Mouse (Mus musculus): Measurements from ENCODE around the gene Wdr20. TPM values are rescaled to one million over a fixed set of nuclear protein-coding genes. Genes with fewer than 3 reads are reported as not detected.
"Not testable (repeated sequence)": the region's sequence is repeated elsewhere in the genome, so short reads cannot be mapped to it uniquely, and the experiment has no call there.

The Wdr20 gene
- polyA plus RNA-seq, 1 experiment, result 22.8 TPM

DNA sequence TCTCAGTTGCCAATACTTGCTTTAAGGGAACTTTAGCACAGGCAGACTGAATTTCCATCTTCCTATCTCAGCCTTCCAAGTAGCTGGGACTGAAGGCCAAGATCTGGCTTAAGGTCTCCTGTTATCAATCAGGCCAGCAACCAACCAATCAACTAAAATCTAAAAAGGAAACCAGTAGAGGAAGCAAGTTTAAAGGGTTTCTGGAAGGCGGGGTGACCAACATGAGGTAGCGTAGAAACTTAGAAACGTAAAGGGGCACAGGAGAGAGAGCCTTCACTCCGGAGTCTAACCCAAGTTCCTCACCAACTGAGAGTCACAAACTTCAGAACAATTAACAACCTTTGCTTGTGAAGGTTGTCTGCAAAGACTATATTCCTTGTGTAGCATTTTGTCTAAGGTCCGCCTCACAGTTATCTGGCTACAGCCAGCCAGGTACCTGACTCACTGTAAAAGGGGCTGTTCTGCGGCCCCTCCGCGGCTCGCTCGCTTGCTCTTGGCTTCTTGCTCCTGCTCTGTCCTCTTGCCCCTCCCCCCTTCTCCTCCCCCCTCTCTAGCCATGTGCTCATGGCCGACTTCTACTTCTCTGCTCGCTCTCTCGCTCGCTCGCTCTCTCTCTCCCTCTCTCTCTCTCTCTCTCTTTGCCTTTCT lies 39.1 kb upstream of the Wdr20 start:
- TF ChIP-seq CTCF (IDR thresholded peaks at IDR 0.05; ENCODE audit: borderline replicate concordance, insufficient read depth, low read length), result no peak
- TF ChIP-seq POLR2A (IDR thresholded peaks at IDR 0.05; ENCODE audit: low read depth, low read length), result no peak
- no peak overlapping the region for H3K4me3 ChIP-seq (ENCODE audit: insufficient read depth, low read length)
- H3K27ac ChIP-seq (ENCODE audit: insufficient read depth, low read length), result no peak overlapping the region
- peaks cover 18% of the 10 kb centered on the region for H3K4me1 ChIP-seq (ENCODE audit: control insufficient read depth, insufficient read depth, low read length)

DNA sequence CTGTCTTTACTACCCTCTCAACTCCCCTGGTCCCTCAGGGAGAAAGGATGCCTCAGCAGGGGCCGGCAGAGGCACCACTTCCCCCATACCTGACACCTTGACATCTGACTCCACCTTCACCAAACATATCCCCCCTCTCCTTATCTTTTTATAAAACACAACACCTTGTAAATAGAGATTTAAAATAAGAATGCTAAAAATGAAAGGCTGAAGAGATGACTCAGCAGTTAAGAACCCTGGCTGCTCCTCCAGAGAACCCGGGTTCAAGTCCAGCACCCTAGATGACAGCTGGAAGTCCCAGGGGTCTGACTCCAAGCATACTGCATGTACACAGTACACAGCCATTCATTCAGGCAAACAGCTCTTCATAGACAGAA lies 38.6 kb upstream of the Wdr20 start:
- Histone ChIP-seq H3K27ac (ENCODE audit: insufficient read depth, low read length) (no peak overlapping the region), H3K4me3 (ENCODE audit: insufficient read depth, low read length) (no peak overlapping the region), H3K4me1 (ENCODE audit: control insufficient read depth, insufficient read depth, low read length) (peaks cover 19% of the 10 kb centered on the region)
- TF ChIP-seq CTCF (IDR thresholded peaks at IDR 0.05; ENCODE audit: borderline replicate concordance, insufficient read depth, low read length), result no peak
- no peak for TF ChIP-seq POLR2A (IDR thresholded peaks at IDR 0.05; ENCODE audit: low read depth, low read length)

DNA sequence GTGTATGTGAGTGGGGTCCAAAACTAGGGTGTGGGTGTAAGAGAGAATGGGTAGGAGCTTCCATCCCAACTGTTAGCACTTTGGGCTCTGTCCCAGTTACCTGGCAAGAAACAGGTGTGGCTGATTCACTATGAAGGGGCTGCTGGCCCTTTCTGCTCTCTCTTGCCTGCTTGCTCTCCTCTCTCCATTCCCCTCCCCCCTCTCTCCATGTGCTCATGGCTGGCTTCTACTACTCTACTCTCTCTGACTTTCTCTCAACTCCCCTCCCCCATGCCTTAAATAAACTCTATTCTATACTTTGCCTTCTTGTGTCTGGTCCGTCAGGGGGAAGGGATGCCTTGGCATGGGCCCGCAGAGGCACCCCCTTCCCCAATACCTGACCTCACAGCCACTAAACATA lies 37.0 kb upstream of the Wdr20 start:
- TF ChIP-seq POLR2A (IDR thresholded peaks at IDR 0.05; ENCODE audit: low read depth, low read length) (no peak), CTCF (IDR thresholded peaks at IDR 0.05; ENCODE audit: borderline replicate concordance, insufficient read depth, low read length) (no peak)
- no peak overlapping the region for H3K4me3 ChIP-seq (ENCODE audit: insufficient read depth, low read length)
- H3K27ac ChIP-seq (ENCODE audit: insufficient read depth, low read length), result no peak overlapping the region
- peaks cover 17% of the 10 kb centered on the region for H3K4me1 ChIP-seq (ENCODE audit: control insufficient read depth, insufficient read depth, low read length)

DNA sequence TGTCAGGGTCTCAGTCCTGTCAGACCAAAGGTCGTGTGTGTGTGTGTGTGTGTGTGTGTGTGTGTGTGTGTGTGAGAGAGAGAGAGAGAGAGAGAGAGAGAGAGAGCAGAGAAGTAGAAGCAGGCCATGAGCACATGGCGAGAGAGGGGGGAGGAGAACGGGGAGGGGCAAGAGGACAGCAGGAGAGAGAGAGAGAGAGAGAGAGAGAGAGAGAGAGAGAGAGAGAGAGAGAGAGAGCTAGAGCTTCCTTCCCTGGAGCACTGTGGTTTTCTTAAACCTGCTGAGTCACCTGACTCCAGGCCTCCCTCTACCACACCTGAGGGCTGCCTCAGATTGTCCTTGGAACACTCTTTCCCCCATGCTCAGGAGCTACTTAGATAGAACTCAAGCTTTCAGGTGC lies 36.4 kb upstream of the Wdr20 start:
- not testable (repeated sequence) for H3K4me3 ChIP-seq (ENCODE audit: insufficient read depth, low read length); H3K27ac ChIP-seq (ENCODE audit: insufficient read depth, low read length)
- H3K4me1 ChIP-seq (ENCODE audit: control insufficient read depth, insufficient read depth, low read length), result peaks cover 17% of the 10 kb centered on the region

DNA sequence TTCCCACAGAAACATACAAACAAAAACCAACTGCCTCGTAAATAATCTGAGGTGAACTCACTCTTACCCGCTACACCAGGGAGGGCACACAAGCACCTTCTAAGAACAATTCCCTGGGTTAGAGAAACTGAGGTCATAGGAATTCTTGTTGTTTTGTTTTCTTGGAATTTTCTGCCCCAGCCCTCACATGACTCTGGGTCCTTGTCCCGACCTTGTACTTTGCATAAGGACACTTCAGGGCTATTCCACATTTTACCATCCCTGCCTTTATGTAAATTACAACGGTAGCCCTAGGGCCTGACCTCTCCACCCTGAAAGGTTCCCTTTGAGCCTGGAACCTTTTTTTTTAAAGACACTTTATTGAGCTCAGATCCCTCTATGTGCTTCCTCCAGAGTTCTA lies 35.2 kb upstream of the Wdr20 start, which contains the start of gene Hsp90aa1:
TSS of gene Hsp90aa1 (minus strand) at position 173 of the 400 bp plus-strand sequence.
- Histone ChIP-seq H3K4me1 (ENCODE audit: control insufficient read depth, insufficient read depth, low read length) (peaks cover 17% of the 10 kb centered on the region), H3K27ac (ENCODE audit: insufficient read depth, low read length) (peak within 1 kb of the TSS; percentile 22; the same call in 1 of the 2 replicates), H3K4me3 (ENCODE audit: insufficient read depth, low read length) (no peak within 1 kb of the TSS)
- no peak for TF ChIP-seq POLR2A (IDR thresholded peaks at IDR 0.05; ENCODE audit: low read depth, low read length)
- TF ChIP-seq CTCF (IDR thresholded peaks at IDR 0.05; ENCODE audit: borderline replicate concordance, insufficient read depth, low read length), result no peak

DNA sequence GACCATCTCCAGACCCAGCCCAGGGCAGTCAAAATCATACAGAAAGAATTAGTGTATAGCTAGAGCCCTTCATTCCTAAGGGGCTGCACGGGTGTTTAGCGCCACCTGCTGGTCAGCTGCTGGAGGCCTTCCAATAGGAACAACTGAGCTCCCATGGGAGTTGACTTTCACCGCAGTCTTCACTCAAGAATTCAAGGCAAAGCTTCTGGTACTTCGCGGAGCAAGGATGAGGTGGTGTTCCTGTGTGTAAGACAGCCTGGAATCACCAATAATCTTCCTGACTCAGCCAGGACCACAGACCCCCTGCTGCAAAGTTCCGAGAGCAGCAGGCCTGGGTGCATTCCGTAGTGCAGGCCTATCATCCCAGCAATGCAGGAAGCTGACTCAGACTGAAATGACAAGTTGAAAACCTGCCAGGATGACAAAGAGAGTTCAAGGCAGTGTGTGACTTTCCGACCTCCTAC lies 34.7 kb upstream of the Wdr20 start:
- peaks cover 17% of the 10 kb centered on the region for H3K4me1 ChIP-seq (ENCODE audit: control insufficient read depth, insufficient read depth, low read length)
- peak; percentile 75; the same call in 1 of the 2 replicates for TF ChIP-seq CTCF (IDR thresholded peaks at IDR 0.05; ENCODE audit: borderline replicate concordance, insufficient read depth, low read length)
- no peak for TF ChIP-seq POLR2A (IDR thresholded peaks at IDR 0.05; ENCODE audit: low read depth, low read length)
- H3K4me3 ChIP-seq (ENCODE audit: insufficient read depth, low read length), result no peak overlapping the region
- peak overlapping the region; percentile 14; the same call in 1 of the 2 replicates for H3K27ac ChIP-seq (ENCODE audit: insufficient read depth, low read length)

DNA sequence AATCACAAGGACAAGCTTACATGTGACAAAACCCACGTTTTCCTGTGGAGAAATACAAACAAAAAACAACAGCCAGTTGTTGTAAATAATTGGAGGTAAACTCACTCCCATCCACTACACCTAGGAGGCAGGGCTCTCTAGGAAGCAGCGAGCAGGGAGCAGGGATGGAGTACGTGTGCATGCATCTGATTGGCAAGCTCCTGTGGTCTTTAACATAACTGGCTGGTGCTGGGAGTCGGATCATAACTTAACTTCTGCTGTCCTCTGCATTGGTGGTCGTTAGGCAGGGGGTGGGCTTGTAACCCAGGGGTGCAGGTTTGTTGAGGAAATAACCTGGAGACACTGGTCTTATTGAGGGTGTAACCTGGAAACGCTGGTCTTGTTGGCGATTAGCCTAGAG lies 34.1 kb upstream of the Wdr20 start:
- TF ChIP-seq CTCF (IDR thresholded peaks at IDR 0.05; ENCODE audit: borderline replicate concordance, insufficient read depth, low read length) (no peak), POLR2A (IDR thresholded peaks at IDR 0.05; ENCODE audit: low read depth, low read length) (no peak)
- H3K4me3 ChIP-seq (ENCODE audit: insufficient read depth, low read length), result no peak overlapping the region
- H3K27ac ChIP-seq (ENCODE audit: insufficient read depth, low read length), result peak overlapping the region; percentile 14; the same call in 1 of the 2 replicates
- peaks cover 17% of the 10 kb centered on the region for H3K4me1 ChIP-seq (ENCODE audit: control insufficient read depth, insufficient read depth, low read length)

DNA sequence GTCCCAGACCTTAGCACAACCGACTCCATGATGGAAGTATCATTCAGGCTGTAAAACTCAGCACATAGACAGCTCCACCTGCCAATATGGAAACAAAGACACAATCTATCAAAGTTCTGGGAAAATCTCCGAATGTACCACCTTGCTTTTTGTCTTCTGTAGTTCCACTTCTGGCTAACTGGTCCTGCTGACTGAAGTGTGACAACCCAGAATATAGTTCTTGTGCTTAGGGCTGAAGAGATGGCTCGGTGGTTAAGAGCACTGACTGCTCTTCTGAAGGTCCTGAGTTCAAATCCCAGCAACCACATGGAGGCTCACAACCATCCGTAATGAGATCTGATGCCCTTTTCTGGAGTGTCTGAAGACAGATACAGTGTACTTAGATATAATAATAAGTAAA lies 32.3 kb upstream of the Wdr20 start:
- H3K4me3 ChIP-seq (ENCODE audit: insufficient read depth, low read length); H3K27ac ChIP-seq (ENCODE audit: insufficient read depth, low read length): not testable (repeated sequence)
- peaks cover 17% of the 10 kb centered on the region for H3K4me1 ChIP-seq (ENCODE audit: control insufficient read depth, insufficient read depth, low read length)

DNA sequence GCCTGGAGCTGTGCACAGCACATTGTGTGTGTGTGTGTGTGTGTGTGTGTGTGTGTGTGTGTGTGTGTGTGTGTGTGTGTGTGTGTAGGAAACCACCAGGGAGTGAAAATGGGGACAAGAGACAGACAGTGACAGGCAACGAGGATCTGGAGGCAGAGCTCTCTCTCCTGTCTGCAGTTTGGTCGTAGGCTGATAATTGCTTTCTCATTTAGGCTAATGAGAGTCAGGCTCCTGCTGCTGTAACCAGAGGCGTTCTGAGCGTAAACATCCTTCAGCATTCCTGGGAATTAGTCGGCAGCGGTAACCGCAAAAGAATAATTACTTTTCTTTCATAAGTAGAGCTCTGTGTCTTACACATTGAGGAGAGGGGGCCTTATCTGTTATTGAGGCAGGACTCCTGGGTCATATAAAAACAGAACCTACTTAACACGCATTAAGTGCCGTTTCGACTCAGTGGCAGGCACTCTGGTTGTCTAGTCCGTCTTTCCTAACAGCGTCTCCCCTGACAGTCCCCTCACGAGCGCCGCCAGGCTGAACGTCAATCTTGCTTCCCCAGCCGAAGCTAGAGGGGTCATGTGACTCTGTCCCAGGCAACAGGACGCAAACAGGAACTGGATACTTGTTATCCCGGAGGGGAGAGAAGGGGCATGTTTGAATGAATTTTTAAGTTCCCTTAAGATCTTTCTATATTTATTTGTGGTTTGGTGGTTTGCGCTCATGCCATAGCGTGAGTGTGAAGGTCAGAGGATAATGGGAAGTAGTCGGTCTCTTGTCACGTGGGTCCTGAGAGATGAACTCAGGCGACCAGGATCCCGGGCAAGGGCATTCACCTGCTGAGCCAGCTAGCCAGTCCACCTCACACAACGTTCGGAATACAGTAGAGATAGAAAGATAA lies 31.2 kb upstream of the Wdr20 start:
- Histone ChIP-seq H3K27ac (ENCODE audit: insufficient read depth, low read length) (peak overlapping the region; percentile 28; the same call in 1 of the 2 replicates), H3K4me1 (ENCODE audit: control insufficient read depth, insufficient read depth, low read length) (peaks cover 21% of the 10 kb centered on the region), H3K4me3 (ENCODE audit: insufficient read depth, low read length) (peak overlapping the region; percentile 5; the same call in 1 of the 2 replicates)
- 0 out of 2 replicates have a peak, but pooled peaks have one; percentile 18 for TF ChIP-seq POLR2A (IDR thresholded peaks at IDR 0.05; ENCODE audit: low read depth, low read length)
- TF ChIP-seq CTCF (IDR thresholded peaks at IDR 0.05; ENCODE audit: borderline replicate concordance, insufficient read depth, low read length), result no peak

DNA sequence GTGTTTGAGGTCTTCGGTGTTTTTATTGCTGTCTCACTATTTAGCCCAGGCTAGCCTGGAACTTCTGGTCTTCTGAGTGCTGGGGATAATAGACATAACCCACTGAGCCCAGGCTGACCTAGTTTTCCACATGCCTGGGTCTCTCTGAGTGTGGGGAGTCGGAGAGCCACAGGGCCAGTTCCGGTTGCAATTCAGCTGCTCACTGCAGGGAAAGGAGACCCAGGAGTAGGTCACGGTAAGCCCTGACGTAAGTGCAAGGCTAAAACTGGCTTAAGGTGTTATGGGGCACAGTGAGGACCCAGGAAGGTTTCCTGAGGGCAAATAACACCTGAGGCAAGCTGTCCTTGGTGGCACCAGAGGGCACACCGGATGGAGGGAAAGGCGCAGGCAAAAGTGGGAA lies 30.3 kb upstream of the Wdr20 start:
- TF ChIP-seq POLR2A (IDR thresholded peaks at IDR 0.05; ENCODE audit: low read depth, low read length) (no peak), CTCF (IDR thresholded peaks at IDR 0.05; ENCODE audit: borderline replicate concordance, insufficient read depth, low read length) (no peak)
- Histone ChIP-seq H3K27ac (ENCODE audit: insufficient read depth, low read length) (no peak overlapping the region), H3K4me1 (ENCODE audit: control insufficient read depth, insufficient read depth, low read length) (peaks cover 13% of the 10 kb centered on the region), H3K4me3 (ENCODE audit: insufficient read depth, low read length) (no peak overlapping the region)

All from embryonic fibroblast, embryonic 13.5 days (primary cell).